Mouse (Mus musculus): ENCODE results near the gene Tmem192. TPM values are rescaled to one million over a fixed set of nuclear protein-coding genes. Genes with fewer than 3 reads are reported as not detected.

Gene Tmem192
- 25.7 and 30.8 TPM in 2 replicates for total RNA-seq (2023)

DNA sequence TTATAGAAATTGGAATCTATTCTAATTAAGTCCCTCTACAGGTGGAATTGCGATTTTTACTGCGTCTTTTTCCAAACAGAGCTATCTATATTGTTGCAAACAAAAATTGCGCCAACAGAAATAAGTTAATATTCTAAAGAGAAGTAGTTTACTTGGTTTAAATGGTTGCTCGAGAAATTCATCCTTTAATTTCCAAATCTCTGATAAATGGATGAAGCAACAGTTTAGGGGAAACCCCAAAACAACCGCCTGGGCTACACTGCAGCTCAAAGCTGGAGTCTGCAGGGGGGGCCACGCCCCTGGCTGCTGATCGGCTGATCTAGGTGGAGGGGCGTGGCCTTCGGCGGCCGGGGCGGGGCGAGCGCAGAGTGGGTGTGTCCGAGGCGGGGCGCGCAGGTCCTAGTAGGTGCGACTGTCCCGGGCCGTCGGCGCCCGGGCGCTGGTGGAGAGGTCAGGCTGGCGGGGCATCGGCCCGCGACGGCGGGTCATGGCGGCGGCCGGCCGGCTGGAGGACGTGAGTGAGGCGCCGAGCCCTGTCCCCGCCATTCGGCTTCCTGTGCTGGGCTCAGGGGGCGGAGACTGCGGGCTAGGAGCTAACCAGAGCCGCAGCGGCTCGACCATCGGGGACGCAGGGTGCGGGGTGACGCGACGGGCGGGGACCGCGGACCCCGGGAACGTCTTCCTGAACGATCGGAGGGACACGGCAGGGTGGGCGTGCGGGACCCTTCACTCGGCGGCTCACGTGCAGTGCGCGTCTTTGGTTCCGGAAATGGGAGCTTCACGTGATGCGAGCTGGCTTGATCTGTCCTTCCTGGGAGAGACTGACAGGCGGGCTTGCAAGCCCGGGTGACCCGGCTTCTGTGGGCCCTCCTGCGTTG, at the start of gene Tmem192:
Tmem192 (plus strand) TSS at position 366 of the 878 bp plus-strand sequence.

GRCm38 (mm10) chr8:64987731-64988130, 40.7 kb downstream of the Tmem192 start, which contains the start of gene Trim75:
Gene Trim75, minus strand, starts transcription at chr8:64987831.

DNA sequence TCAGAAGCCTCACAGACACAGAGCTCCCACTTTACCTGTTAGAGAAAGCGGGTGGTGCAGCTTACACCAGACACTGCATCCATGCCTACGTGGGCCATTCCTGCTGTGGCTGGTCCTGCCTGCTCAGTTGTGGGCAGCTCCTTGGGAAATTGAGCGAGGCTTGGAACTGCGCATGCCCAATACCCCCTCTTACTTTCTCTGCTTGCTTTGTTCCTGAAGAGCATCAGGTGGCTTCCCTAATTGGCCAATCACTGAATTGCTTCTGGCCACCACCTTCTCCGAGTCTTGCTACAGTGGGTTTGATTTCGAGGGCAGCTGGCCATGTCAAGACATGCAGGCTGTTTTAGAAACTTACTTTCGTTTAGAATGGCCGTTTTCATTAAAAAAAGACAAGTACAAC, 71.4 kb downstream of the Tmem192 start, which contains the start of the genes Trim61 and Trim60:
Trim61 (minus strand) TSS at position 101 of the 400 bp plus-strand sequence.
Trim60 (minus strand) TSS at position 162 of the 400 bp plus-strand sequence.

Other genes starting within 250 kb of the Tmem192 start
- gene Msmo1, start 213.4 kb upstream of the Tmem192 start, total RNA-seq (2023): 28.9 and 31.5 TPM in 2 replicates
- gene Klhl2, start 97.2 kb upstream of the Tmem192 start, total RNA-seq (2023): 48.7 and 77.2 TPM in 2 replicates
- not detected in 2 replicates for gene Trim75, start 40.6 kb downstream of the Tmem192 start, total RNA-seq (2023)
- gene Trim61, start 71.3 kb downstream of the Tmem192 start, total RNA-seq (2023): not detected in 2 replicates
- not detected in 2 replicates for gene Trim60, start 71.4 kb downstream of the Tmem192 start, total RNA-seq (2023)
- not detected in 2 replicates for gene Apela, start 90.2 kb downstream of the Tmem192 start, total RNA-seq (2023)
- gene Gm10663, start 127.8 kb downstream of the Tmem192 start, total RNA-seq (2023): not detected in 2 replicates
- not detected in 2 replicates for gene BC030870, start 182.4 kb downstream of the Tmem192 start, total RNA-seq (2023)